Comparison of ENCODE assay signal across 8 mouse cellular contexts in the genomic region with DNA sequence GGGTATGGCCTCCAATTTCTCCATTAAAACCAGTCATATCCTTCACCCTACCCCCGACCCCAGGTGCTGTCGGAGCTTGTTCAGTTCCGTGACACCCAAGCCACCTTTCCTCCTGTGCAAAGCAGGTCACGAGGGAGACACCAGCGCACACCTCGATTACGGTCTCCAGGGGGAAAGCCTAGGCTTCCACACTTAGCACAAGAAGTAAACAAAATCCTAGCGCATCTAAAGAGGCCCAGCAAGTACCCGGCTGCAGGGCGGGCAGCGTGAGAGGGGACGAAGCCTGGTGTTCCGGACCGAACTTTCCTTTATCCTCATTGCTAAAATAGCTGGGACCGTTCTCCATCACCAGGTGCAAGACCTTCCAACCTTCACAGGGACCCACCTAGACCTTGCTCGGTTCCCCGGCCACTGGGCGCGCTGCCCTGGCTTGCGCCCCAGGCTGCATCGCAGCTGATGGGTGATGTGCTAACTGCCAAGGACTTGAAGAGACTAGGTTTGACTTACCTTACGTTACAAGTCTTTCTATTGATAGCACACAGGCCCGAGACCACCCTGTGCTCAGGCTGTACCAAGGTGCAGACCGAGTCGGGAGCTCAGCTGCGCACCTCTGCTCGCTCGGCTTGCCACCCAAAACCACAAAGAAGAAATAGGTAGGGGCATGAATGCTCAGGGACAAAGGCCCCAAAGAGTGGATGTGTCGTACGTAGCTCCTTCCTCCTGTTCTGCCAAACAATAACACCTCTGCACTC. TPM values are rescaled to one million over a fixed set of nuclear protein-coding genes. Genes with fewer than 3 reads are reported as not detected.
DNase-seq lines count a peak whose midpoint lies in the region; ATAC-seq lines count a peak whose summit lies in the region.

No protein-coding gene starts in this region.

- no peaks in the 10 kb centered on the region for H3K27me3 ChIP-seq in embryonic facial prominence, embryonic 12.5 days
- peaks cover 12% of the 10 kb centered on the region for H3K27me3 ChIP-seq in limb, embryonic 10.5 days (ENCODE audit: low read depth, poor library complexity, severe bottlenecking)
- H3K27me3 ChIP-seq in midbrain, embryonic 16.5 days (ENCODE audit: control insufficient read depth, insufficient read depth, low read depth, low read length), result peaks cover 9% of the 10 kb centered on the region

- H3K9ac ChIP-seq in embryonic facial prominence, embryonic 12.5 days, result peak overlapping the region; percentile 68
- H3K9ac ChIP-seq in midbrain, embryonic 16.5 days (ENCODE audit: low read depth, low read length), result peak overlapping the region; percentile 81

- under 1% methylated on average over 30 of the region's 30 CpGs for WGBS in embryonic facial prominence, embryonic 12.5 days
- WGBS in limb, embryonic 10.5 days, result under 1% methylated on average over 30 of the region's 30 CpGs
- 1% methylated on average over 30 of the region's 30 CpGs for WGBS in midbrain, embryonic 16.5 days

- peak overlapping the region; percentile 74 for H3K4me2 ChIP-seq in embryonic facial prominence, embryonic 12.5 days (replicated peaks)
- H3K4me2 ChIP-seq in midbrain, embryonic 16.5 days (ENCODE audit: low read length), result peak overlapping the region; percentile 84

- peak overlapping the region; percentile 64 for H3K4me3 ChIP-seq in embryonic facial prominence, embryonic 12.5 days
- H3K4me3 ChIP-seq in limb, embryonic 10.5 days, result peak overlapping the region; percentile 72
- H3K4me3 ChIP-seq in midbrain, embryonic 16.5 days (ENCODE audit: low read depth, low read length), result peak overlapping the region; percentile 78

- no peaks in the 10 kb centered on the region for H3K9me3 ChIP-seq in embryonic facial prominence, embryonic 12.5 days
- H3K9me3 ChIP-seq in limb, embryonic 10.5 days (replicated peaks), result no peaks in the 10 kb centered on the region
- H3K9me3 ChIP-seq in midbrain, embryonic 16.5 days (replicated peaks; ENCODE audit: control insufficient read depth, low read length, poor library complexity, severe bottlenecking), result no peaks in the 10 kb centered on the region

- peak; percentile 47 for ATAC-seq in frontal cortex, adult (ENCODE audit: low TSS enrichment)
- no peak; the same call in 1 of the 2 replicates for ATAC-seq in embryonic facial prominence, embryonic 12.5 days (ENCODE audit: insufficient number of reproducible peaks, insufficient read depth, low FRiP score, low TSS enrichment)
- peak; percentile 59 to 63 for ATAC-seq in hematopoietic stem cell, adult 5-6 weeks (replicated peaks in 1 of 2; ENCODE audit: insufficient read depth in 1 of 2, low FRiP score in 2 of 2, low TSS enrichment in 1 of 2, low read depth in 1 of 2, poor library complexity in 2 of 2, severe bottlenecking in 2 of 2)
- ATAC-seq in midbrain, embryonic 16.5 days, result peak; percentile 78

- DNase-seq in frontal cortex, adult 2 months (ENCODE audit: extremely low spot score in 1 of 2, low spot score in 1 of 2), result no peak
- DNase-seq in R1 (ENCODE audit: low read depth, low spot score), result peak; percentile 26
- no peak for DNase-seq in limb, embryonic 10.5 days (ENCODE audit: low spot score)
- no peak for DNase-seq in spleen, adult 18-20 months

- H3K36me3 ChIP-seq in embryonic facial prominence, embryonic 12.5 days, result peaks cover 23% of the 10 kb centered on the region; the same call in 1 of the 2 replicates
- peaks cover 32% of the 10 kb centered on the region for H3K36me3 ChIP-seq in limb, embryonic 10.5 days
- no peaks in the 10 kb centered on the region for H3K36me3 ChIP-seq in midbrain, embryonic 16.5 days (ENCODE audit: control insufficient read depth, insufficient read depth, low read length)

- peaks cover 28% of the 10 kb centered on the region for H3K4me1 ChIP-seq in embryonic facial prominence, embryonic 12.5 days
- H3K4me1 ChIP-seq in limb, embryonic 10.5 days, result peaks cover 59% of the 10 kb centered on the region
- H3K4me1 ChIP-seq in midbrain, embryonic 16.5 days (ENCODE audit: control insufficient read depth, insufficient read depth, low read length), result peaks cover 22% of the 10 kb centered on the region

- peak overlapping the region; percentile 81 for H3K27ac ChIP-seq in embryonic facial prominence, embryonic 12.5 days
- peak overlapping the region; percentile 92 for H3K27ac ChIP-seq in limb, embryonic 10.5 days
- H3K27ac ChIP-seq in midbrain, embryonic 16.5 days (ENCODE audit: low read length), result peak overlapping the region; percentile 76

RNA-seq across cellular contexts. Expression of gene Ldhb, which starts 0.5 kb away (rescaled TPM):
- polyA plus RNA-seq in frontal cortex, adult 2 months (2012; rRNA removed), result 1,262 and 1,369 TPM in 2 replicates
- 407 and 439 TPM in 2 replicates for polyA plus RNA-seq in embryonic facial prominence, embryonic 12.5 days (2016; fragmentation: Nextera tagmentation; extraction: Ambion mirVana)
- total RNA-seq in hematopoietic stem cell, adult 5-6 weeks (2017), result 55.2 and 63.5 TPM in 2 replicates
- 408 and 535 TPM in 2 replicates for polyA plus RNA-seq in limb, embryonic 10.5 days (2016; fragmentation: Nextera tagmentation; extraction: Ambion mirVana)
- polyA plus RNA-seq in midbrain, embryonic 16.5 days (2015; fragmentation: Nextera tagmentation; extraction: Ambion mirVana), result 407 and 436 TPM in 2 replicates

RNA-seq across cellular contexts. Expression of gene Gys2, which starts 34.3 kb away (rescaled TPM):
- polyA plus RNA-seq in frontal cortex, adult 2 months (2012; rRNA removed), result 0.06 and 0.08 TPM in 2 replicates
- not detected in 2 replicates for polyA plus RNA-seq in embryonic facial prominence, embryonic 12.5 days (2016; fragmentation: Nextera tagmentation; extraction: Ambion mirVana)
- not detected in 2 replicates for total RNA-seq in hematopoietic stem cell, adult 5-6 weeks (2017)
- not detected in 2 replicates for polyA plus RNA-seq in limb, embryonic 10.5 days (2016; fragmentation: Nextera tagmentation; extraction: Ambion mirVana)
- polyA plus RNA-seq in midbrain, embryonic 16.5 days (2015; fragmentation: Nextera tagmentation; extraction: Ambion mirVana), result 0.09 TPM in 1 of 2 replicates, not detected in the other
